Mouse (Mus musculus) T-helper 17 cell (primary cell): Measurements from ENCODE around the gene Anxa5.

Experiments used
- in situ Hi-C, 2 experiments: fragments of 300-600 bp; cut with MboI, MseI; formaldehyde crosslinking; loops; 1 replicate in 1 of 2; 2 replicates in 1 of 2; pipeline ENCODE4 v1.15.1; 2025; ENCODE audit warnings: high pct_unique_total_duplicates in 2 of 2

The Anxa5 gene

GRCm38 (mm10) chr3:36455566-36455965 is 20.1 kb downstream of the Anxa5 start:
- in situ Hi-C loops: loop anchor here in 1 of 2 experiments (25.0 kb wide), 1 partner anchor 1207 kb away; no protein-coding TSS in a partner anchor

GRCm38 (mm10) chr3:36455124-36455523 is 20.6 kb downstream of the Anxa5 start:
- in situ Hi-C loops: loop anchor here in 1 of 2 experiments (25.0 kb wide), 1 partner anchor 1207 kb away; no protein-coding TSS in a partner anchor

GRCm38 (mm10) chr3:36452502-36452901 is 23.2 kb downstream of the Anxa5 start:
- in situ Hi-C loops: loop anchor here in 1 of 2 experiments (5.0 to 25.0 kb wide), 2 partner anchors 35 to 1210 kb away; no protein-coding TSS in a partner anchor

DNA sequence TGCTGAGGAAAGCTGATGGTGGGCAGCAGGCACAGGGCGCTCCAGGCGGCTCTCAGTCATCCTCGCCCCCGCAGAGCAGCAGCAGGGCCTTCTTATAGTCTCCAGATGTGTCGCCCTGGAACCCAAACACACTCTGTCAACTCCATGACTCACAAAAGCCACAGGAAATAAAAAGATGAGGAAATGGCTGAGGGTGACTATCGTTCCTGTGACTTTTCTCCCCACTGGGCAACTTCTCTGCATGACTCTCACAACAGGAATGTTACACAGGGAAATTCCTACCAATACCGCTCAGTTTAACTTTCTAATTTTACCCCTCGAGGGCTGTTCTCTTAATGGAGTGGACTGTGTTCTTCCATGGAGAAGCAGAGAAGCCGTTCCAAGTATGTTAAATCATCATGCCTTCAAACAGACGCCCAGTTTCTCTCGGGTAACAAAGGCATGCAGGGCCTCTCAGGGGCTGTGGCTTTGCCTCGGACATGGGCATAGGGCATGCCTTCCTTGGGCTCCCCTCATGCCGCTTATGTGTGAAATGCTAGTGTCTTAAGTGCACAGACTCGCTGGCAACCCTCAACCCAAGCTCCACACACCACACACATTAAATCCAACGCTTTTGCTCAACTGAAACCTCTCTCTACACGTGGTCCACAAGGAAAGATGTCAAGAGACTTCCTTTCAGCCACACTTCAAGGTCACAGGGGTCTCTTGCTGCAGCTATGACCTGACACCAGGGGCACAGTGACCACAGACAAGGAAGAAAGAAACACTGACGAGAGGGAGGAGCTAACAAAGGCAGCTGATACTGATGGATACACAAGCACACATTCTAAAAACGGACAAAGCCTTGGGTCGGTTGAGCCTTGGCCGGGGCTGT is 26.2 kb downstream of the Anxa5 start:
- in situ Hi-C loops: loop anchor here in 1 of 2 experiments (5.0 to 25.0 kb wide), 2 partner anchors 38 to 1213 kb away; no protein-coding TSS in a partner anchor

DNA sequence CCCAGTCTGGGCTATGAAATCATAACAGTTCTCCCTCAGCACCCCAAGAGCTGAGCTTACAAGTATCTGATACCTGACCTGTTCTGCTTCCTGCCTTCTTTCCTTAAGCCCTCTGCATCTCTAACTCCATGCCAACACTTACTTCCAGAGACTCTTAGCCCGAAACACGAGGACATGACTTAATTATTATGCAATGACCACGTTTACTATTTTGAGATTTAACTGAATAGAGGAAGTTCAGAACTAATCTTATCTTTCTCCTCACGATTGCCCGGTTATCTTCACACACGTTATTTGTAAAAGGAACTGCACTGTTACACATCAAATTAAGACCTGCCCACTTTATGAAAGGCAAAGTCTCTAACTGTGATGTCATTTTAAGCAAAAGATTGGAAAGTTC is 28.8 kb downstream of the Anxa5 start:
- in situ Hi-C loops: no loop called here

DNA sequence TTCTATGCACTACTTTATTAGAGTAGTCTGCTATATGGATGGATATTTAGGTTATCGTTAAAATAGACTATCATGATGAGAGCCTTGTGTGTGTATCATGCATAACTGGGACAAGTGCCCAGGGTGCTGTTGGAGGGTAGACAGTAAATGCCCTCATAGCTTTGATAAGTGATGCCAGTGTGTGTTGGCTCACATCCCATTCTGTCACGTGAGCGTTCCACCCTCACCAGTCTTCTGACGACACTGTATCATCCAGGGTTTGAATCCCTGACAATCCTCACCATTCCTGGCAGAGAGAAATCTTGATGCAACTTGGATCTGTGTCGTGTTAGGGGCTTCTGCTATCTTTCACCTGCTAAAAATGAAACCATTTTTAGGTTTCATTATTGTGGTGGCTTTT is 29.2 kb downstream of the Anxa5 start:
- in situ Hi-C loops: no loop called here

- in situ Hi-C loops: no loop called here
Observed at GRCm38 (mm10) chr3:36446041-36446440, 29.7 kb downstream of the Anxa5 start.

- in situ Hi-C loops: loop anchor here in 1 of 2 experiments (5.0 kb wide), 1 partner anchor 230 kb away; no protein-coding TSS in a partner anchor
Observed at GRCm38 (mm10) chr3:36442426-36442825, 33.3 kb downstream of the Anxa5 start.

GRCm38 (mm10) chr3:36440280-36440679 is 35.4 kb downstream of the Anxa5 start:
- in situ Hi-C loops: loop anchor here in 1 of 2 experiments (5.0 kb wide), 1 partner anchor 228 kb away; no protein-coding TSS in a partner anchor

- in situ Hi-C loops: no loop called here
Observed at GRCm38 (mm10) chr3:36430360-36430759, 45.3 kb downstream of the Anxa5 start.

DNA sequence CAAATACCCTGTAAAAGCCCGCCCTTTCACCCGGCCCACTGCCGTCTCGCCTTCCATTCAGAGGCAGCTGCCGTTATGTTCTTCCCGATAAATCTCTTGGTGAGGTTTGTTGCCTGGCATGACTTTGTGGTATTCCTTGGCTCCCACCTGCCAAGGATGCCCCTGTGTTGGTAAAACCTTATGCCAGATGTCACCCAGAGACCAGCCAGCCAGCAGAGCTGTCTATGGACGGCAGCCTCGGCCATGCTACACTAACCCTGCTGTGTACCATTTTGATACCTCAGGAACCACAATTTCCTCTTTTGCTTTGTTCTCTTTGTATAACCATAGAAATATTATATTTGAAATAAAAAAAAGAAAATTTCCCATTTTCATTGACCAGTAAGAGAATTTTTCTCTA is 48.3 kb downstream of the Anxa5 start:
- in situ Hi-C loops: no loop called here

DNA sequence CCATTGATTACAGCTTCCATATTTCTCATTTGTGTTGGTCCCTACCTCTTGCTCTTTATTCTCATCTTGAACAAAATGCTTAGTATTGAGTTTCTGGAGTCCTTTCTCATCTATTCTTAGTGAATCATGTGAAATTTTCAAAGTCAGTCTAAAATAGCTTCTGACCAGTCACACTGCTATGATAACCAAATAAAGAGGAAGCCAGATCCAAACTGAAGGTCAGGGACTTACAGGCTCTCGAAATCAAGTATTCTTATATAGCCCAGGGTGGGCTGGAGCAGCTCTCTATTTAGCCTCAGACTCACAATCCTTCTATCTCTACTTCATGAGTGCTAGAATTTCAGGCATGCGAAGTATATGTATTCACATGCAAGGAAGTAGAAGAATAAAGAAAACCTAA is 66.2 kb downstream of the Anxa5 start:
- in situ Hi-C loops: no loop called here

DNA sequence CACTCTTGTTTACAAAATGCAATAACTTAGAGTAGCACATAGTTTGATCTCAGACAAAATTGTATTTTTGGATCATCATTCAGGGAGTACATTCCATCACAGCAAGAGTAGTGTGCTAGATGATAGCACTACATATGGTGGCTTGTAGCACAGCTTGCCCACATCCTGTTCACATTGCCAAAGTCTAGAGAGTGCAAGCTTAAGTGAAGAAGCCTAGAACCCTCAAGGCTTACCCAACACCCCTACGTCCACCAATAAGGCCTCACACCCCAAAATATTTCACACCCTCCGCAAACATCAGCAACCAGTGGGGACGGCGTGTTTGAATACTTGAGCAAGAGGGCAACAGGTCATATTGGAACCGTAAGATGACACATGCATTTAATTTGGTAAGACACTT is 68.7 kb downstream of the Anxa5 start:
- in situ Hi-C loops: no loop called here

DNA sequence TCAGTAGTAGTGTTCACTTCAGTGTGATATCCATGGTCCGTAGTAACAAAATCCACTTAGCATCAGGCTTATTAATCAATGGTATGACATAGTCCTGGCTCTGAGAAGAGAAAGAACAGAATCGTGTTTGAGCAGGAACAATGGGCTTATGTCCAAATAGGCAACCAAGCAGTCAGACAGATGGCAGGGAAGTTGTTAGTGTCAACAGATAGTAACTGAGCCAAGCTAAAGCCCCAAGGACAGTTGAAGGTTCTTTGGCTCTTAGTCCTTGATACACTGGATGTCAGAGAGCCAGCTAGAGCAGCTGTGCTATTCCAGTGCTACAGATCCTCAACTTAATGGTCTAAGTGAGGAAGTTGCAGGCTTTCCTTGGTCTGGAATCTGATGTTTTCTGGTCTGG is 69.4 kb downstream of the Anxa5 start:
- in situ Hi-C loops: no loop called here

GRCm38 (mm10) chr3:36401900-36402299 is 73.8 kb downstream of the Anxa5 start:
- in situ Hi-C loops: no loop called here

GRCm38 (mm10) chr3:36400657-36401056 is 75.0 kb downstream of the Anxa5 start:
- in situ Hi-C loops: no loop called here
